ENCODE assay signal across 11 mouse cellular contexts in genomic region chr2:22810851-22811250, GRCm38 (mm10). TPM values are rescaled to one million over a fixed set of nuclear protein-coding genes. Genes with fewer than 3 reads are reported as not detected.
DNase-seq lines count a peak whose midpoint lies in the region; ATAC-seq and TF ChIP-seq lines count a peak whose summit lies in the region.
"Had no signal": no experiment of that assay in that cellular context is flagged by ENCODE, and none has a peak within 500 bp of the region (broad histone marks: within the 10 kb centered on the region; RNA-seq: fewer than 3 reads in every experiment).

No protein-coding gene starts in this region.

- no peak overlapping the region for H3K9ac ChIP-seq in liver, postnatal 0 days (replicated peaks)
- H3K9ac ChIP-seq: kidney, embryonic 15.5 days; limb, embryonic 12.5 days had no signal

- no peak for TF ChIP-seq POLR2A in thymus, adult 2 months (IDR thresholded peaks at IDR 0.05; ENCODE audit: control insufficient read depth, extremely low read depth, insufficient read depth, low read length, poor library complexity)

- peak; percentile 58 for ATAC-seq in liver, postnatal 0 days

- no peaks in the 10 kb centered on the region for H3K36me3 ChIP-seq in thymus, adult 2 months (ENCODE audit: control insufficient read depth, insufficient read depth, low read length)
- H3K36me3 ChIP-seq in liver, postnatal 0 days (replicated peaks; ENCODE audit: insufficient read depth, low read length), result no peaks in the 10 kb centered on the region
- H3K36me3 ChIP-seq: kidney, embryonic 15.5 days; limb, embryonic 12.5 days had no signal

- H3K4me1 ChIP-seq in thymus, adult 2 months (replicated peaks; ENCODE audit: control insufficient read depth, insufficient read depth, low read length), result peaks cover 17% of the 10 kb centered on the region
- H3K4me1 ChIP-seq in liver, postnatal 0 days (ENCODE audit: insufficient read depth), result peaks cover 6% of the 10 kb centered on the region
- H3K4me1 ChIP-seq: kidney, embryonic 15.5 days; limb, embryonic 12.5 days had no signal

- no peak overlapping the region for H3K4me3 ChIP-seq in thymus, adult 2 months (ENCODE audit: control insufficient read depth, insufficient read depth, low read length)
- no peak overlapping the region for H3K4me3 ChIP-seq in liver, postnatal 0 days (ENCODE audit: low read depth, low read length)
- H3K4me3 ChIP-seq: kidney, embryonic 15.5 days; limb, embryonic 12.5 days had no signal

- no peak for TF ChIP-seq CTCF in thymus, adult 2 months (IDR thresholded peaks at IDR 0.05; ENCODE audit: borderline replicate concordance, control insufficient read depth, extremely low read depth, insufficient read depth, low read length, poor library complexity)
- no peak for TF ChIP-seq CTCF in liver, postnatal 0 days (IDR thresholded peaks at IDR 0.05; ENCODE audit: low read depth)

- H3K27ac ChIP-seq in thymus, adult 2 months (ENCODE audit: control insufficient read depth, insufficient read depth, low read length), result no peak overlapping the region
- peak overlapping the region; percentile 55 for H3K27ac ChIP-seq in liver, postnatal 0 days (ENCODE audit: low read depth)
- H3K27ac ChIP-seq: kidney, embryonic 15.5 days; limb, embryonic 12.5 days had no signal

- 88% methylated on average over 4 of the region's 4 CpGs for WGBS in thymus, adult 2 months
- 69% methylated on average over 4 of the region's 4 CpGs for WGBS in liver, postnatal 0 days (ENCODE audit: insufficient replicate concordance)

- no peak for TF ChIP-seq EP300 in liver, postnatal 0 days (IDR thresholded peaks at IDR 0.05; ENCODE audit: low read depth)

- no peak overlapping the region for H3K4me2 ChIP-seq in liver, postnatal 0 days (ENCODE audit: low read depth, low read length)
- H3K4me2 ChIP-seq: kidney, embryonic 15.5 days; limb, embryonic 12.5 days had no signal

- DNase-seq in adrenal gland, adult 2 months, result peak; percentile 6
- DNase-seq in adrenal gland, postnatal 4 days (ENCODE audit: low spot score in 2 of 2), result no peak
- peak; percentile 5 to 27 for DNase-seq in thymus, postnatal 36 days
- no peak for DNase-seq in thymus, adult 2 months
- DNase-seq in liver, postnatal 0 days, result peak; percentile 60
- peak; percentile 80 for DNase-seq in skeletal muscle tissue, adult 2 months (ENCODE audit: low read depth, low spot score)
- no peak for DNase-seq in embryo, embryonic 11 days
- DNase-seq in layer of hippocampus, postnatal 10 days (ENCODE audit: low spot score in 2 of 2), result no peak
- DNase-seq: cerebellum, adult 9-10 months had no signal

- no peaks in the 10 kb centered on the region for H3K27me3 ChIP-seq in thymus, adult 2 months (ENCODE audit: control insufficient read depth, insufficient read depth, low read length)
- no peaks in the 10 kb centered on the region for H3K27me3 ChIP-seq in liver, postnatal 0 days (ENCODE audit: insufficient read depth, low read length)
- H3K27me3 ChIP-seq: kidney, embryonic 15.5 days; limb, embryonic 12.5 days had no signal

- H3K9me3 ChIP-seq in liver, postnatal 0 days (ENCODE audit: low read length), result no peaks in the 10 kb centered on the region
- H3K9me3 ChIP-seq: kidney, embryonic 15.5 days; limb, embryonic 12.5 days had no signal

RNA-seq across cellular contexts. Expression of gene Apbb1ip, which starts 37.0 kb away (rescaled TPM):
- 1 to 10 TPM; 2.9 to 4.5 TPM for total RNA-seq in adrenal gland, adult 2 months (2021)
- polyA plus RNA-seq in adrenal gland, adult 2 months (2012; rRNA removed), result 0.86 and 1.2 TPM in 2 replicates
- 1 to 10 TPM; 3.9 to 4.0 TPM for total RNA-seq in adrenal gland, postnatal 4 days (2021)
- polyA plus RNA-seq in thymus, adult 2 months (2012; rRNA removed), result 45.2 and 52.3 TPM in 2 replicates
- polyA plus RNA-seq in liver, postnatal 0 days (2015; fragmentation: Nextera tagmentation; extraction: Ambion mirVana), result 7.7 and 11.3 TPM in 2 replicates
- total RNA-seq in layer of hippocampus, postnatal 10 days (2021), result 1 to 10 TPM; 6.3 to 6.4 TPM

Comparison
In these comparisons a context has a peak if more than half of its experiments do, and no peak if none do; other contexts are left out.
1. DNase-seq: peak in adrenal gland, adult 2 months (single experiment), thymus, postnatal 36 days (2 of 2), liver, postnatal 0 days (single experiment) and skeletal muscle tissue, adult 2 months (single experiment); none in adrenal gland, postnatal 4 days (0 of 2), thymus, adult 2 months (single experiment), embryo, embryonic 11 days (single experiment) and layer of hippocampus, postnatal 10 days (0 of 2).